Mouse (Mus musculus) megakaryocyte, embryonic 14.5 days (primary cell): ENCODE measurements around the gene Spaca4.

Experiments
- FLI1 ChIP-seq: IDR thresholded peaks from 2 replicates; pipeline ENCODE4 v1.6.1; 2012; ENCODE audit warnings: low read length, inconsistent platforms, mixed read lengths
- GATA1 ChIP-seq: IDR thresholded peaks from 3 replicates; pipeline ENCODE4 v1.6.1; 2012; ENCODE audit warnings: mixed read lengths, low read length, inconsistent platforms, borderline replicate concordance

- TF ChIP-seq GATA1: no peak
- no peak for TF ChIP-seq FLI1
Observed at GRCm38 (mm10) chr7:45766764-45767163, 41.2 kb upstream of the Spaca4 start.
